15 mouse cellular contexts compared by ENCODE assay signal in genomic region chr14:16152702-16153101, GRCm38 (mm10).
DNase-seq lines count a peak whose midpoint lies in the region; ATAC-seq lines count a peak whose summit lies in the region.
"Had no signal": no experiment of that assay in that cellular context is flagged by ENCODE, and none has a peak within 500 bp of the region (broad histone marks: within the 10 kb centered on the region; RNA-seq: fewer than 3 reads in every experiment).

No protein-coding gene starts in this region.

- H3K9ac ChIP-seq in hindbrain, embryonic 16.5 days (ENCODE audit: low read depth, low read length), result no peak overlapping the region
- H3K9ac ChIP-seq in hindbrain, embryonic 13.5 days, result no peak overlapping the region
- H3K9ac ChIP-seq: heart, embryonic 15.5 days; liver, embryonic 12.5 days; lung, embryonic 15.5 days; stomach, embryonic 15.5 days had no signal

- H3K9me3 ChIP-seq in hindbrain, embryonic 16.5 days (ENCODE audit: control insufficient read depth, low read length), result no peaks in the 10 kb centered on the region
- no peaks in the 10 kb centered on the region for H3K9me3 ChIP-seq in hindbrain, embryonic 13.5 days
- H3K9me3 ChIP-seq in embryonic facial prominence, embryonic 10.5 days, result no peaks in the 10 kb centered on the region
- H3K9me3 ChIP-seq: heart, embryonic 15.5 days; limb, embryonic 10.5 days; liver, embryonic 12.5 days; lung, embryonic 15.5 days; stomach, embryonic 15.5 days had no signal

- H3K4me3 ChIP-seq in hindbrain, embryonic 16.5 days (ENCODE audit: low read length), result no peak overlapping the region
- no peak overlapping the region for H3K4me3 ChIP-seq in hindbrain, embryonic 13.5 days
- H3K4me3 ChIP-seq in embryonic facial prominence, embryonic 10.5 days, result no peak overlapping the region
- H3K4me3 ChIP-seq: heart, embryonic 15.5 days; limb, embryonic 10.5 days; liver, embryonic 12.5 days; lung, embryonic 15.5 days; stomach, embryonic 15.5 days had no signal

- 22% methylated on average over 3 of the region's 3 CpGs for WGBS in hindbrain, embryonic 16.5 days
- WGBS in hindbrain, embryonic 13.5 days, result 38% methylated on average over 3 of the region's 3 CpGs
- WGBS in embryonic facial prominence, embryonic 10.5 days, result 64% methylated on average over 3 of the region's 3 CpGs

- H3K4me1 ChIP-seq in hindbrain, embryonic 16.5 days (ENCODE audit: control insufficient read depth, insufficient read depth, low read depth, low read length), result no peaks in the 10 kb centered on the region
- H3K4me1 ChIP-seq in hindbrain, embryonic 13.5 days (replicated peaks), result no peaks in the 10 kb centered on the region
- H3K4me1 ChIP-seq in embryonic facial prominence, embryonic 10.5 days, result no peaks in the 10 kb centered on the region
- H3K4me1 ChIP-seq: heart, embryonic 15.5 days; limb, embryonic 10.5 days; liver, embryonic 12.5 days; lung, embryonic 15.5 days; stomach, embryonic 15.5 days had no signal

- H3K36me3 ChIP-seq in hindbrain, embryonic 16.5 days (ENCODE audit: control insufficient read depth, insufficient read depth, low read length), result no peaks in the 10 kb centered on the region
- H3K36me3 ChIP-seq in hindbrain, embryonic 13.5 days, result no peaks in the 10 kb centered on the region
- no peaks in the 10 kb centered on the region for H3K36me3 ChIP-seq in embryonic facial prominence, embryonic 10.5 days (replicated peaks)
- H3K36me3 ChIP-seq: heart, embryonic 15.5 days; limb, embryonic 10.5 days; liver, embryonic 12.5 days; lung, embryonic 15.5 days; stomach, embryonic 15.5 days had no signal

- H3K27ac ChIP-seq in hindbrain, embryonic 16.5 days (ENCODE audit: low read depth, low read length), result no peak overlapping the region
- H3K27ac ChIP-seq in hindbrain, embryonic 13.5 days, result no peak overlapping the region
- H3K27ac ChIP-seq in embryonic facial prominence, embryonic 10.5 days (replicated peaks), result no peak overlapping the region
- H3K27ac ChIP-seq: heart, embryonic 15.5 days; limb, embryonic 10.5 days; liver, embryonic 12.5 days; lung, embryonic 15.5 days; stomach, embryonic 15.5 days had no signal

- no peaks in the 10 kb centered on the region for H3K27me3 ChIP-seq in hindbrain, embryonic 16.5 days (replicated peaks; ENCODE audit: control insufficient read depth, insufficient read depth, low read length)
- no peaks in the 10 kb centered on the region for H3K27me3 ChIP-seq in hindbrain, embryonic 13.5 days
- H3K27me3 ChIP-seq in embryonic facial prominence, embryonic 10.5 days (replicated peaks; ENCODE audit: low read depth, poor library complexity, severe bottlenecking), result no peaks in the 10 kb centered on the region
- H3K27me3 ChIP-seq: heart, embryonic 15.5 days; liver, embryonic 12.5 days; lung, embryonic 15.5 days; stomach, embryonic 15.5 days had no signal

- ATAC-seq in hindbrain, embryonic 16.5 days, result peak; percentile 88
- no peak for ATAC-seq in hindbrain, embryonic 13.5 days (ENCODE audit: low FRiP score)
- ATAC-seq in cerebellum, adult (ENCODE audit: insufficient number of reproducible peaks, low FRiP score, low TSS enrichment), result peak; percentile 75
- ATAC-seq: liver, embryonic 12.5 days had no signal

- H3K4me2 ChIP-seq in hindbrain, embryonic 16.5 days (ENCODE audit: low read length), result no peak overlapping the region
- no peak overlapping the region for H3K4me2 ChIP-seq in hindbrain, embryonic 13.5 days
- H3K4me2 ChIP-seq: heart, embryonic 15.5 days; liver, embryonic 12.5 days; lung, embryonic 15.5 days; stomach, embryonic 15.5 days had no signal

- DNase-seq in Muller cell, postnatal 12 days (ENCODE audit: inconsistent ontology term), result peak; percentile 80
- DNase-seq in cerebellum, postnatal 25 days, result peak; percentile 29 to 31
- no peak for DNase-seq in embryonic facial prominence, embryonic 10.5 days (ENCODE audit: low spot score)
- no peak for DNase-seq in heart, adult 18-20 months
- no peak for DNase-seq in gastrocnemius, adult 18-20 months (ENCODE audit: low spot score)
- DNase-seq: kidney, adult 8-10 months; kidney, postnatal 4 days had no signal

Comparison
In these comparisons a context has a peak if more than half of its experiments do, and no peak if none do; other contexts are left out.
1. DNase-seq: peak in Muller cell, postnatal 12 days (single experiment) and cerebellum, postnatal 25 days (2 of 2); none in embryonic facial prominence, embryonic 10.5 days (single experiment), heart, adult 18-20 months (0 of 2) and gastrocnemius, adult 18-20 months (single experiment).